Mouse (Mus musculus): Measurements from ENCODE around the gene H2-Q10. TPM values are rescaled to one million over a fixed set of nuclear protein-coding genes. Genes with fewer than 3 reads are reported as not detected.
"Not testable (repeated sequence)": the region's sequence is repeated elsewhere in the genome, so short reads cannot be mapped to it uniquely, and the experiment has no call there.

Gene H2-Q10
- polyA plus RNA-seq, 1 experiment, result 0.09 TPM

- not testable (repeated sequence) for H3K9me3 ChIP-seq (ENCODE audit: control insufficient read depth, low read length); H3K36me3 ChIP-seq (ENCODE audit: control insufficient read depth); H3K4me1 ChIP-seq (ENCODE audit: control insufficient read depth); H3K4me3 ChIP-seq (replicated peaks)
- peaks cover 17% of the 10 kb centered on the region for H3K27me3 ChIP-seq (ENCODE audit: control insufficient read depth)
Observed at GRCm38 (mm10) chr17:35437386-35437936, 32.4 kb upstream of the H2-Q10 start.

GRCm38 (mm10) chr17:35438395-35438794, 31.5 kb upstream of the H2-Q10 start:
- peaks cover 17% of the 10 kb centered on the region for H3K27me3 ChIP-seq (ENCODE audit: control insufficient read depth)
- H3K36me3 ChIP-seq (ENCODE audit: control insufficient read depth); H3K4me3 ChIP-seq (replicated peaks); H3K4me1 ChIP-seq (ENCODE audit: control insufficient read depth); H3K9me3 ChIP-seq (ENCODE audit: control insufficient read depth, low read length): not testable (repeated sequence)

GRCm38 (mm10) chr17:35438885-35439284, 31.0 kb upstream of the H2-Q10 start, which contains the start of gene H2-Q7:
H2-Q7 (plus strand) TSS chr17:35439155.
- not testable (repeated sequence) for H3K4me3 ChIP-seq (replicated peaks)
- peaks cover 17% of the 10 kb centered on the region for H3K27me3 ChIP-seq (ENCODE audit: control insufficient read depth)

GRCm38 (mm10) chr17:35439295-35439747, 30.6 kb upstream of the H2-Q10 start:
- H3K4me1 ChIP-seq (ENCODE audit: control insufficient read depth); H3K9me3 ChIP-seq (ENCODE audit: control insufficient read depth, low read length); H3K36me3 ChIP-seq (ENCODE audit: control insufficient read depth); H3K4me3 ChIP-seq (replicated peaks): not testable (repeated sequence)
- peaks cover 17% of the 10 kb centered on the region for H3K27me3 ChIP-seq (ENCODE audit: control insufficient read depth)

More at GRCm38 (mm10) chr17:35438885-35439284, 31.0 kb upstream of the H2-Q10 start, which contains the start of gene H2-Q7:
- H3K36me3 ChIP-seq (ENCODE audit: control insufficient read depth); H3K9me3 ChIP-seq (ENCODE audit: control insufficient read depth, low read length); H3K4me1 ChIP-seq (ENCODE audit: control insufficient read depth): not testable (repeated sequence)

GRCm38 (mm10) chr17:35439925-35440645, 29.8 kb upstream of the H2-Q10 start:
- H3K4me3 ChIP-seq (replicated peaks); H3K36me3 ChIP-seq (ENCODE audit: control insufficient read depth); H3K4me1 ChIP-seq (ENCODE audit: control insufficient read depth); H3K9me3 ChIP-seq (ENCODE audit: control insufficient read depth, low read length): not testable (repeated sequence)
- H3K27me3 ChIP-seq (ENCODE audit: control insufficient read depth), result peaks cover 17% of the 10 kb centered on the region

- H3K27me3 ChIP-seq (ENCODE audit: control insufficient read depth), result peaks cover 17% of the 10 kb centered on the region
- not testable (repeated sequence) for H3K36me3 ChIP-seq (ENCODE audit: control insufficient read depth)
Observed at GRCm38 (mm10) chr17:35442376-35442775, 27.5 kb upstream of the H2-Q10 start.

GRCm38 (mm10) chr17:35444510-35444909, 25.4 kb upstream of the H2-Q10 start:
- not testable (repeated sequence) for H3K36me3 ChIP-seq (ENCODE audit: control insufficient read depth); H3K9me3 ChIP-seq (ENCODE audit: control insufficient read depth, low read length); H3K27me3 ChIP-seq (ENCODE audit: control insufficient read depth); H3K4me3 ChIP-seq (replicated peaks); H3K4me1 ChIP-seq (ENCODE audit: control insufficient read depth)

More at GRCm38 (mm10) chr17:35442376-35442775, 27.5 kb upstream of the H2-Q10 start:
- not testable (repeated sequence) for H3K4me3 ChIP-seq (replicated peaks); H3K9me3 ChIP-seq (ENCODE audit: control insufficient read depth, low read length); H3K4me1 ChIP-seq (ENCODE audit: control insufficient read depth)

GRCm38 (mm10) chr17:35458247-35458646, 11.6 kb upstream of the H2-Q10 start:
- not testable (repeated sequence) for H3K4me3 ChIP-seq (replicated peaks); H3K9me3 ChIP-seq (ENCODE audit: control insufficient read depth, low read length); H3K4me1 ChIP-seq (ENCODE audit: control insufficient read depth); H3K27me3 ChIP-seq (ENCODE audit: control insufficient read depth); H3K36me3 ChIP-seq (ENCODE audit: control insufficient read depth)

- H3K9me3 ChIP-seq (ENCODE audit: control insufficient read depth, low read length); H3K4me3 ChIP-seq (replicated peaks); H3K36me3 ChIP-seq (ENCODE audit: control insufficient read depth): not testable (repeated sequence)
Observed at GRCm38 (mm10) chr17:35460513-35461341, 9.2 kb upstream of the H2-Q10 start.

GRCm38 (mm10) chr17:35465651-35466050, 4.2 kb upstream of the H2-Q10 start:
- not testable (repeated sequence) for H3K36me3 ChIP-seq (ENCODE audit: control insufficient read depth); H3K4me3 ChIP-seq (replicated peaks)
- H3K27me3 ChIP-seq (ENCODE audit: control insufficient read depth), result peaks cover 19% of the 10 kb centered on the region

More at GRCm38 (mm10) chr17:35460513-35461341, 9.2 kb upstream of the H2-Q10 start:
- H3K27me3 ChIP-seq (ENCODE audit: control insufficient read depth); H3K4me1 ChIP-seq (ENCODE audit: control insufficient read depth): not testable (repeated sequence)

GRCm38 (mm10) chr17:35468936-35469335, 953 bp upstream of the H2-Q10 start:
- not testable (repeated sequence) for H3K4me1 ChIP-seq (ENCODE audit: control insufficient read depth); H3K9me3 ChIP-seq (ENCODE audit: control insufficient read depth, low read length); H3K4me3 ChIP-seq (replicated peaks); H3K36me3 ChIP-seq (ENCODE audit: control insufficient read depth)
- peaks cover 25% of the 10 kb centered on the region for H3K27me3 ChIP-seq (ENCODE audit: control insufficient read depth)

More at GRCm38 (mm10) chr17:35465651-35466050, 4.2 kb upstream of the H2-Q10 start:
- H3K4me1 ChIP-seq (ENCODE audit: control insufficient read depth); H3K9me3 ChIP-seq (ENCODE audit: control insufficient read depth, low read length): not testable (repeated sequence)
